Mouse (Mus musculus) kidney, adult 11 months (tissue): ENCODE data around the gene Aqp2.

Source experiments
- DNase-seq: peaks from one replicate; pipeline ENCODE4 v3.0.0; 2022

Gene Aqp2

GRCm38 (mm10) chr15:99578802-99579485 is at the start of gene Aqp2:
Gene Aqp2, plus strand, starts transcription at chr15:99579055.
- peak; percentile 32 for DNase-seq

GRCm38 (mm10) chr15:99531146-99531545 is 47.7 kb upstream of the Aqp2 start:
- no peak for DNase-seq

GRCm38 (mm10) chr15:99532023-99532422 is 46.8 kb upstream of the Aqp2 start:
- DNase-seq = no peak

DNA sequence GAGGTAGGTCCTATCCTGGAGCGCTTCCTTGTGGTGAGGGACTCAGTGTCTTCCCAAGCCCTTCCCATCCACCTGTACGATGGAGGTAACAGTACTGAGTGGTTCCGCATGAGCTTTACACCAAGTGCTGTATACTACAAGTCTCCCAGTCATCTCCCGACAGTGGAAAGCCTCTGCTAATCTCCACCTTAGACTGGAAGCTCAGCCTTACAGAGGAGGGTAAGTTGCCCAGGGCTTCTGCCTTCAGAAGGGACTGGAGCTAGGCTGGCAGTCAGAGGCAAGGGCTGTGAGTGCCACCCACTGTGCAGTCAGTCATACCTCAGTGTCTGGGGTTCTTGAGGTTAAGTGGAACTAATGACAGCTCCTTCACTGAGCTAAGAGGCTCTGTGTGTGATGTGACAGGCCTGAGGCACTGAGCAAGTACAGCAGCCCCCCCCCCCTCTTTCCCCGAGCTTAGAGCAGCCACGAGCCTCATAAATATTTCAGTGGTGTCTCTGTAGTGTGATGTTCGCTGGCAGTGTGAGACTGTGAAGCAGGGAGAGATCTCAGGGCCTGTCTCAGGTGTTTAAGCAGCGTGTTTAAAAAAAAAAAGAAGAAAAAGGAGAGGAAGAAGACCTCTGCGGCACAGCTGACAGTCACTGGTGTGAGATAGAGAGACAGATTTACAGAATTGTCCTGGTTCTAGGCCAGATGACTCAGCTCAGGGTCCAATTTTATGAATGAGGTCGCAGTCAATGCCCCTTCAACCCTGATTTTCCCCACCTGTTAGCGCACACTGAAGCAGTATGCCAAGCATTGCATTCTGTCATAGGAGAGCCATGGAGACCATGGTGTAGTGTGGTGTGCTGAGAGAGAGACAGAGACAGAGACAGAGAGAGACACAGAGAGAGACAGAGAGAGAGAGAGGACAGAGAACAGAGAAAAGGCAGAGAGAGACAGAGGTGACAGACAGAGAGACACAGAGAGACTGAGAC is 41.7 kb upstream of the Aqp2 start:
- no peak for DNase-seq

GRCm38 (mm10) chr15:99539891-99540290 is 39.0 kb upstream of the Aqp2 start:
- DNase-seq = no peak

- DNase-seq = no peak
Observed at GRCm38 (mm10) chr15:99544047-99544446, 34.8 kb upstream of the Aqp2 start.

- no peak for DNase-seq
Observed at GRCm38 (mm10) chr15:99546596-99546995, 32.3 kb upstream of the Aqp2 start.

GRCm38 (mm10) chr15:99547732-99548131 is 31.1 kb upstream of the Aqp2 start:
- DNase-seq = no peak

DNA sequence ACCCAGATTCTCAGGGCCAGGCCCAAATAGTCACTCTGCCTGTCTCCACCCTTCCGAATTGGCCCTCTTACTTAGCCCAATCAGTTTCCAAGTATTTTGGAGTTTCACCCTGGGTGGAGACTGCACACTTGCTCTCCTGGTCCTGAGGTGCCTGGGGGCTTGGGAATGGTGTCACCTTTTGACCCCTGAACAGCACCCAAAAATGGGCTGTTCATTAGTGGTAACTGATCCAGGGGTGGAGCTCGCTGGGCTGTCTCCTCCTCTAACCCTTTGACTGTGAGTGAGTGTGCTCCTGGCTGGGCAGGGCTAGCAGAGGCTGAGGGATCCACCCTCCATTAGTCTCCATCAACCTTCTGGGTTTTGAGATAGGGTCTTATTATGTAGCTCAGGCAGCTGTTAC is 29.0 kb upstream of the Aqp2 start:
- no peak for DNase-seq

DNA sequence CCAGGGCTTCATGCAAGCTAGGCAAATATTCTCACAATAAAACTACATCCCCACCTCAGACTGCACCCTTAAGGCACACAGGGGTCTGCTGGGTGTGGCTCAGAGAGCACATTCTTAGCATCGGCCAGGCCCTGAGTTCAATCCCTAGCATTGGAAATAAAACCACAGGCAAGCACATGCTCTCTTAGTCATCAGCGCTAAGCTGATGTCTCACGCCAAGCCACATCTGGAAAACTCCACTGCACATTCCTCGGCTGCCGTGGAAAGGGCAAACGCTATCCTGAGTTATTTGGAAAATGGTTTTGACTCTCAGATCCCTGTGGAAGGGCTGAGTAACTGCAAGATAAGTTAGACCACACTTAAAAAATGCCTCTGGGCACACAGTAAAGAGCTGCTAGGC is 25.1 kb upstream of the Aqp2 start:
- no peak for DNase-seq

GRCm38 (mm10) chr15:99558947-99559346 is 19.9 kb upstream of the Aqp2 start:
- no peak for DNase-seq

GRCm38 (mm10) chr15:99560246-99560645 is 18.6 kb upstream of the Aqp2 start:
- no peak for DNase-seq

DNA sequence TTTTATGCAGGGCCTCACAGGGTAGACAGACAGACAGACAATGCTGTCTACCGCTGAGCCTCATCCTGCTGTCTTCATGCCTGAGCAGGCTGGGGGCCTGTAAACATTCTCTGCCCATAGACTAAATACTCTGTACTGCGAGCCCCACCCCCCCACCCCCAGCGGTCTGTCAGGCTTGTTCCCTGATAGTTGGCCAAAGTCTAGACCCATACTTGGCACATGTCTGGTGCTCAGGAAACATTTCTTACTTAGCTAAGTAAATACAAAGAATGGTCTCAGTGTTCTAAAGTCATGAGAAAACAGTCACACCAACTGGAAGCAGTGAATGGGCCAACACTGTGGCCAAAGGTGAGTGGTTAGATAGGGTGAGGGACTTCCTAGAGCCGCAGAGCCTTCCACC is 11.5 kb upstream of the Aqp2 start:
- DNase-seq = no peak

DNA sequence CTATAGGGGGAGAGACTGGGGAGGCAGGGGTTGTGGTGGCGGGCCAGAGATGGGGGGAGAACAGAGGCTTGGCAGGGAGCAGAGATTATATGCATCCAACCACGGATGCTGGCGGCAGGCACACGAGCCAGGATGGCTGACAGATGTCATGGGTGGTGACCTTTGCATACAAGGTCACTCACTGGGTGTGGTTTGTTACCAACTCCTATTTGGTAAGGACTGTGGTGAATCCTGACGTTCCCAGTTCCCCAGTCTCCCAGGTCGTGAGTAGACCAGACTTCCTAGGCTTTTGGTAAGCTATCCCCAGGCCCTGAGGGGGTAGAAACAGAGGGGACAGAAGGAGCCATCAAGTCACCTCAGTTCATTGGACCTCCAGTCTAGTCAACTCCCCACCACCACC is 10.2 kb upstream of the Aqp2 start:
- no peak for DNase-seq

DNA sequence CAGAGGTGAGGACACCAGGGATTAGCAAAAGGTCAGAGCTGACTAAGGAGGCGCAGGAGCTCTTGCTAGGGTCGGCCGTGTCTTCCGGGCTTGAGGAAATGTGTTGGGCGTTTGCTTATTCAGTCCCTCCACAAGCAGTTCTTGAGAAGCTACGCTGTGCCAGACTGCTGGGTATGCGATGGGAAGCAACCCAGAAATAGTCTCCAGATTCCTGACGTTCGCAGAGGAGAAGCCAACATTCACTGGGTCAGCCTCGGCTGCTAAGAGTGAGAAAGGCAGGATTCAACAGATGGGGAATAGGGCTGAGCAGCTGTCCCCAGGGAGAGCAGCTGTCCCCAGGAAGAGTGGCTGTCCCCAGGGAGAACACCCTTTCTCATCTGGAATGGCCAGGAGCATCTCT is 9.7 kb upstream of the Aqp2 start:
- DNase-seq = no peak

GRCm38 (mm10) chr15:99583463-99584344 is 4.8 kb downstream of the Aqp2 start:
- peak; percentile 36 for DNase-seq

DNA sequence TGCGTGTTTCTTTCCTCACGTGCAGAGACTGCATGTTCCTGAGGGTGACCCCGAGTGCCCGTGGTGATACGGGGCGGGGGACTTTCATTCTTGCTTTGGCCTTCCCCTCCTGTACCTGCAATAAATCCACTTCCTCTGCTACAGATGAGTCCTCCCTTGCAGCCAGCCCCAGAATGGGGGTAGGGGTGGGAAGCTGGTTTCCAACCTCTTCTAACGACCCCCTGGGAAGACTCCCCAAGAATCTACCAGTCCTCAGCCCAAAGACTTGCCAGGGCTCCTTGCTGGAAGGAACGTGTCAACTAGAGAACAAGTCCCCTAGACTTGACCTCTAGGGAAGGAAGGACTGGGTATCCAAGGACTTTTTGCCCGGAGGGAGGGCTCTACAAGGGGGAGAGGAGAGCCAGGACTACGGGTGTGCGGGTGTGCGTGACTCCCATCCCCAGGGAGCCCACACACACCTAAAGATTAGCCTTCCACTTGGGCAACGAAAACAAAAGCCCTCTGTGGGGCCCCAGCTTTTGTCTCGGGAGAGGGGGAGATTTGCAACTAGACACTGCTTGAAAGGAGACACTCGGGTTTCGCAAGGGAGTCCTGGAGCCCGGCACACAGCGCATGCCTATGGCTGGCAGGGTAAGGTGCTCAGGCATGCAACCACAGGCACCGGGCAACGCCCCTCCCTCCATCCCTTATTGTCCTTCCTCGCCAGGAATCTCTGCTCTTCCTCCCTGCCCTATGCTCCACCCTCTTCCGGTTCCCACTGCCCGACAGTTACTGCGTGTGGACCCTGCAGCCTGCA is 5.8 kb downstream of the Aqp2 start:
- no peak for DNase-seq

- no peak for DNase-seq
Observed at GRCm38 (mm10) chr15:99585741-99586140, 6.9 kb downstream of the Aqp2 start.

DNA sequence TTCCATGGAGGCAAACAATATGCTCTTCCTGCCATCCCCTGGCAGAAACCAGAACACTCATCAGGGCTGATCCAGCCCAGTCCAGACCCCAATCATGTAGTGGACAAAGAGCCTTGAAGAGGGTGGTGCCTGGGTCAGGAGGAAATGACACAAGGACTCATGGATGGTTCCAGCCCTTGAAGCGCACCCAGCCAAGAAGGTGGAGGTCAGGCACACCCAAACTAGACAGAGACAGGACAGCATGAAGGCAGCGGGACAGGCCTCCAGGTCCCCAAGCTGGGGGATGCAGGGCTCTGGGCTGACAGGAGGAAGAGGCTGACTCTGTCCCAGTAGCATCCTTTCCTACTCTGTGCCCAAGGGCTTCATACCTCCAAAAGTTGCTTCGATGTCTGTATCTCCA is 7.7 kb downstream of the Aqp2 start:
- no peak for DNase-seq

DNA sequence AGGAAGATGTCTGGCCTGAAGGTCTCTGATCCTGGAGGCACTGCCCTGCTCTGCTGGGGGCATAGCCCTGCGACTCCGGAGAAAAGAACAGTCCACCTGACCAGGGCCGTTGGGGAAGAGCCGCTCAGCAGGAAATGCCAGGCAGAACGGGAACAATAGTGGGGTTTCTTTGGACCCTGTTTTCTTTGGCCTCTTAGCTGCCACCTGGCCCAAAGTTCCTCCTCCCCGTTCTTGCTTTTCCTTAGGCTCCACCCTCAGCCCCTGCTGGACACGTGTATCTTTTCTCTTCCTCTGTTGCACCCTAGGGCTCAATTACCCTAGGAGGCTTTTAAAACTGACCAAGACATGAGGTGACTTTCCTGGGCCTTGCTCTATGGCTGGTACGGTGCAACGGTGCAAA is 10.4 kb downstream of the Aqp2 start:
- DNase-seq = no peak

DNA sequence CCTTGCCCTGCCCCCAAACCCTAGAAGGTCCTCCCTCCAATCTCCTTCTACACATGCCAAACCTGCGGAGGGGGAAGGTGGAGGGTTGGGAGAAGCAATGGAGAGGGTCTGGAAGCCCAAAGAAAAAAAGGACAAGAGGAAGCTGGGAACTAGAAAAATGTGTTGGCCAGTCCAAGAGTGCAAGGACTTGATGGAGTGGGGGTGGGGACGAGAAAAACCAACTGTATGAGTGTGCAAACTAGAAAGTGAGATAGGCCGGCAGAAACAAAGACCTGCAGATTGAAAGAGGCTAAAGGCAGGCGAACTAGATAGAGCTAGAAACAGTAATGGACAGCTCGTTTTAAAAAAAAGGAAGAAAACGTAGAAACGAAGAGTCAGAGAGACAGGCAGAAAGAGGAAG is 10.8 kb downstream of the Aqp2 start:
- no peak for DNase-seq

DNA sequence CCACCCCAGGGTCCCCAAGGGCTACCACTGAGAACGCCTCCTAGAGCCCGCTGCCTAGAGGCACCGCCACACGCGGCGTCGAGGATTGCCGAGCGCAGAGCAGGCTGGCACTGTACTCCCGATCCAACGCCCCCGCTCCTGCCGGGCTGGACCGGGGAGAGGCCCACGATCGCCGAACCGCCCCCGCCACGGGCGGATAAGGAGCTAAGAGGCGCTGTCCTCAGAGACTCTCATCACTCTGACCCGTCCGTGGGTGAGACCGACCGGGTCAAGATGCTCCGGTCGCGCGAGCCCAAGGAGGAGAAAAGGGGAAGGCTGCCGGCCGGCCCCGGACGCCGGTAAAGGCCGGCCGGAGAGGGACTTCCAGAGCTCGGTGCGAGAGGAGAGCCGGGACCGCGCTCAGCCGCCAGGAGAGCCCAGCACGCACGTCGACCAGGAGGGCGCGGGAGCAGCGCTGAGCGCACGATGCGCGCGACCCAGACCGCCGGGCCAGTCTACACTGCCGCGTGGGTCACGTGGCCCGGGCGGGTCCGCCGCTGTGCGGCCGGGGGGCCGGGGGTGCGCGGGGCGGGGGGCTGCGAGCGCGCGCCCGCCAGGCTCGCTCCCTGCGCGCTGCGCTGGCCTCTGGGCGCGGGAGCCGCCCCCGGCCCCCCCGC is 11.7 kb downstream of the Aqp2 start, which contains the start of gene Aqp5:
Gene Aqp5, plus strand, starts transcription at position 354 of the 656 bp plus-strand sequence.
- DNase-seq = no peak
